Mouse (Mus musculus) hematopoietic stem cell, adult 5-6 weeks (primary cell): ENCODE results near the gene Olfr684. TPM values are rescaled to one million over a fixed set of nuclear protein-coding genes. Genes with fewer than 3 reads are reported as not detected.

Source experiments
- ATAC-seq, 2 experiments: fragments of 125-278 bp in 1 of 2; replicated peaks in 1 of 2; 2 replicates each; pipeline ENCODE4 v1.8.0; 2016 to 2017; ENCODE audit warnings: inconsistent platforms in 2 of 2, mild to moderate bottlenecking in 2 of 2, moderate number of reproducible peaks in 2 of 2, low read depth in 1 of 2, moderate TSS enrichment in 1 of 2; ENCODE audit not compliant: low FRiP score in 2 of 2, poor library complexity in 2 of 2, severe bottlenecking in 2 of 2, insufficient read depth in 1 of 2, low TSS enrichment in 1 of 2
- total RNA-seq: library from RNA; stranded (forward); fragments of 172-1452, 232-1000 nt; gene quantifications from 2 replicates; pipeline ENCODE4 v1.2.3, GENCODE M21; 2017

The Olfr684 gene
- not detected in 2 replicates for total RNA-seq

GRCm38 (mm10) chr7:105163553-105163952 lies at the start of gene Olfr684:
Gene Olfr684, minus strand, starts transcription at chr7:105163653.
- ATAC-seq = no peak

- no peak for ATAC-seq
These were observed 43.9 kb upstream of the Olfr684 start, which contains the start of gene Olfr686 for GRCm38 (mm10) chr7:105207385-105207784. Gene Olfr686, minus strand, starts transcription at chr7:105207485.

- ATAC-seq = no peak
These were observed 22.5 kb upstream of the Olfr684 start, which contains the start of gene Olfr685 for GRCm38 (mm10) chr7:105185912-105186311. Gene Olfr685, minus strand, starts transcription at chr7:105186012.

DNA sequence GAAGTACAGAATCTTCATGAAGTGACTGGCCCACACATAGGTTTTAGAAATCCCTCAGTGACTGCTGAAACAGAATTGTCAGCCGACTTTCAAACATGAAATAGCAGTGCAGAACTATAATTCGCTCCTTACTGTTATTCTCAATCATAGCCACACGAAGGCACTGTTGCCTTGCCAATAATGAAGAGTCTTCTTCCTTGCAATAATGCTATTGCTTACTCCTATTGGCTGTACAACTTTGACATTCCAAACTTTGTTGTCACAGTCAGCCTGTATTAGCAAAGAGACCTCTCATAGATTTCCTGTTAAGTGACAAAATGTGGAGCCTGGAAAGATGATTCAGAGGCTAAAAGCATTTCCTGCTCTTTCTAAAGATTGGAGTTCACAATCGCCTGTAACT lies 7.3 kb upstream of the Olfr684 start:
- ATAC-seq = 0 out of 4 replicates have a peak, but pooled peaks of 1 of the 2 experiments have one; percentile 22

GRCm38 (mm10) chr7:105146912-105147311 lies 16.5 kb downstream of the Olfr684 start, which contains the start of gene Olfr683:
Gene Olfr683, minus strand, starts transcription at chr7:105147012.
- no peak for ATAC-seq

DNA sequence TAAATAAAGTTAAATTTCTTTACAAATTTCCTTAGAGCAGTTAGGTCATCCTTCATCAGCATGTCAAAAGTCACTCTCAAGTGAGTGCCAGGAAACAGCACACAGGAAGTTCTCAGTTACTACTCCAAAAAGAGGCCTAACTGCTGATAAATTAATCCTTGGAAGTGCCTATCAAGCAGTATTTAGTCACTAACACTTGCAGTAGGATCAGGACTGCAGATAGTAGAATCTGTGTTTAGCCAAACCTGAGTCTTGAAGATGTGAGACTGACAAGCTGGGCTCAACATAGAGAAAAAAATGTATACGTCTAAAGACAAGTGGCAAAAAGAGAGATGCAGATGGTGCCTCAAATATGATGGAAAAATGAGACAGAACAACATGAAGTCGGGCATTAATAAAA lies 22.2 kb downstream of the Olfr684 start:
- no peak for ATAC-seq

DNA sequence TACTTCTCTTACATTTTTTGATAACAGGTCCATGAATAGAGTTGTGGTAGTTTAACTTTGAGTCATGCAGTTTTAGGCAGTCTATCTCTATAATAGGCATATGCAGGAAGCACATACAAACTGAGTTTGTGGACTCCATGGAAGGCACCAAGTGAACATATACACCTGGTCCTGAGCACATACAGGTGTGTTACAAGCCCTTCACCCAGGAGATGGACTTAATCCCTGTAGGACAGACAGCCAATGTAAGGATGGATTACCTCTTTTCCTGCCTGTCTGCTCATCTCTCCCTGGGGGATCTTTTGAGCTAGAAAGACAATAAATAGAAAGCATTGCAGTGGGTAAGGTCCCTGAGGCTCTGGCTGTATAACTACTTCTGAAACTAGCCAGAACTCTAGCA lies 46.9 kb downstream of the Olfr684 start, which contains the start of gene Olfr681:
Gene Olfr681 (plus strand): TSS at position 301 of the 400 bp plus-strand sequence.
- no peak for ATAC-seq

Other genes with a start within 250 kb of the Olfr684 start
- not detected in 2 replicates for gene Olfr667, start 242.2 kb downstream of the Olfr684 start, total RNA-seq
- gene Olfr668, start 235.6 kb downstream of the Olfr684 start, total RNA-seq = not detected in 2 replicates
- gene Olfr669, start 229.4 kb downstream of the Olfr684 start, total RNA-seq = not detected in 2 replicates
- gene Olfr670, start 201.0 kb downstream of the Olfr684 start, total RNA-seq = not detected in 2 replicates
- not detected in 2 replicates for gene Olfr671, start 184.5 kb downstream of the Olfr684 start, total RNA-seq
- not detected in 2 replicates for gene Olfr672, start 161.6 kb downstream of the Olfr684 start, total RNA-seq
- not detected in 2 replicates for gene Olfr675, start 135.2 kb downstream of the Olfr684 start, total RNA-seq
- gene Olfr676, start 131.0 kb downstream of the Olfr684 start, total RNA-seq = not detected in 2 replicates
- gene Olfr677, start 112.3 kb downstream of the Olfr684 start, total RNA-seq = not detected in 2 replicates
- not detected in 2 replicates for gene Olfr678, start 99.2 kb downstream of the Olfr684 start, total RNA-seq
- not detected in 2 replicates for gene Olfr679, start 82.4 kb downstream of the Olfr684 start, total RNA-seq
- not detected in 2 replicates for gene Olfr680-ps1, start 70.8 kb downstream of the Olfr684 start, total RNA-seq
- gene Olfr681, start 46.8 kb downstream of the Olfr684 start, total RNA-seq = not detected in 2 replicates
- gene Olfr683, start 16.6 kb downstream of the Olfr684 start, total RNA-seq = not detected in 2 replicates
- gene Olfr685, start 22.4 kb upstream of the Olfr684 start, total RNA-seq = not detected in 2 replicates
- not detected in 2 replicates for gene Olfr686, start 43.8 kb upstream of the Olfr684 start, total RNA-seq
- not detected in 2 replicates for gene Olfr688, start 124.4 kb upstream of the Olfr684 start, total RNA-seq
- gene Olfr689, start 147.5 kb upstream of the Olfr684 start, total RNA-seq = not detected in 2 replicates
- not detected in 2 replicates for gene Olfr690, start 170.5 kb upstream of the Olfr684 start, total RNA-seq
- gene Olfr691, start 178.6 kb upstream of the Olfr684 start, total RNA-seq = not detected in 2 replicates
- not detected in 2 replicates for gene Olfr692, start 204.6 kb upstream of the Olfr684 start, total RNA-seq
- not detected in 2 replicates for gene Gm5901, start 211.4 kb upstream of the Olfr684 start, total RNA-seq
- 13.2 and 15.8 TPM in 2 replicates for gene Fam160a2, start 236.4 kb upstream of the Olfr684 start, total RNA-seq
- not detected in 2 replicates for gene Cnga4, start 240.9 kb upstream of the Olfr684 start, total RNA-seq